Mouse (Mus musculus): ENCODE results near the gene Yif1a. TPM values are rescaled to one million over a fixed set of nuclear protein-coding genes. Genes with fewer than 3 reads are reported as not detected.

Gene Yif1a
- polyA plus RNA-seq, 1 experiment = 57.6 TPM

- Histone ChIP-seq H3K79me3 (ENCODE audit: low read depth) (no peaks in the 10 kb centered on the region), H3ac (ENCODE audit: control insufficient read depth, insufficient read length, low read depth) (no peak overlapping the region), H3K4me3 (ENCODE audit: insufficient read depth, poor library complexity, severe bottlenecking) (no peak overlapping the region), H3K79me2 (ENCODE audit: control insufficient read depth, insufficient read depth) (peaks cover 11% of the 10 kb centered on the region), H3K27me3 (ENCODE audit: control insufficient read depth, insufficient read depth, insufficient read length) (no peaks in the 10 kb centered on the region), H3K36me3 (ENCODE audit: control insufficient read depth, insufficient read depth) (peaks cover 3% of the 10 kb centered on the region)
- TF ChIP-seq FOSL1 (IDR thresholded peaks at IDR 0.05; ENCODE audit: insufficient read depth, low read length, poor library complexity, severe bottlenecking) (no peak), MYOD1 (IDR thresholded peaks at IDR 0.05; ENCODE audit: control insufficient read depth, insufficient read length, low read depth) (no peak), USF1 (IDR thresholded peaks at IDR 0.05; ENCODE audit: low read depth) (no peak), CTCF (IDR thresholded peaks at IDR 0.05; ENCODE audit: control insufficient read depth, insufficient read depth, insufficient read length) (no peak), CEBPB (IDR thresholded peaks at IDR 0.05; ENCODE audit: low read depth) (no peak), MAX (IDR thresholded peaks at IDR 0.05) (no peak), MYOG (IDR thresholded peaks at IDR 0.05; ENCODE audit: control insufficient read depth, extremely low read depth, insufficient read length) (no peak)
Measured at GRCm38 (mm10) chr19:5093481-5094242, 5.3 kb downstream of the Yif1a start.

GRCm38 (mm10) chr19:5094243-5094632 is 5.9 kb downstream of the Yif1a start:
- Histone ChIP-seq H3K4me3 (ENCODE audit: insufficient read depth, poor library complexity, severe bottlenecking) (no peak overlapping the region), H3K36me3 (ENCODE audit: control insufficient read depth, insufficient read depth) (peaks cover 3% of the 10 kb centered on the region), H3K79me3 (ENCODE audit: low read depth) (no peaks in the 10 kb centered on the region), H3ac (ENCODE audit: control insufficient read depth, insufficient read length, low read depth) (no peak overlapping the region), H3K79me2 (ENCODE audit: control insufficient read depth, insufficient read depth) (peaks cover 6% of the 10 kb centered on the region), H3K27me3 (ENCODE audit: control insufficient read depth, insufficient read depth, insufficient read length) (no peaks in the 10 kb centered on the region)
- TF ChIP-seq CTCF (IDR thresholded peaks at IDR 0.05; ENCODE audit: control insufficient read depth, insufficient read depth, insufficient read length) = peak; percentile 75
- no peak for TF ChIP-seq CEBPB (IDR thresholded peaks at IDR 0.05; ENCODE audit: low read depth)

- TF ChIP-seq MYOD1 (IDR thresholded peaks at IDR 0.05; ENCODE audit: control insufficient read depth, insufficient read length, low read depth) (no peak), USF1 (IDR thresholded peaks at IDR 0.05; ENCODE audit: low read depth) (no peak), FOSL1 (IDR thresholded peaks at IDR 0.05; ENCODE audit: insufficient read depth, low read length, poor library complexity, severe bottlenecking) (no peak), MAX (IDR thresholded peaks at IDR 0.05) (no peak), CTCF (IDR thresholded peaks at IDR 0.05; ENCODE audit: control insufficient read depth, insufficient read depth, insufficient read length) (no peak), CEBPB (IDR thresholded peaks at IDR 0.05; ENCODE audit: low read depth) (no peak), MYOG (IDR thresholded peaks at IDR 0.05; ENCODE audit: control insufficient read depth, extremely low read depth, insufficient read length) (no peak)
- Histone ChIP-seq H3ac (ENCODE audit: control insufficient read depth, insufficient read length, low read depth) (no peak overlapping the region), H3K79me3 (ENCODE audit: low read depth) (no peaks in the 10 kb centered on the region), H3K4me3 (ENCODE audit: insufficient read depth, poor library complexity, severe bottlenecking) (no peak overlapping the region), H3K36me3 (ENCODE audit: control insufficient read depth, insufficient read depth) (no peaks in the 10 kb centered on the region), H3K27me3 (ENCODE audit: control insufficient read depth, insufficient read depth, insufficient read length) (no peaks in the 10 kb centered on the region), H3K79me2 (ENCODE audit: control insufficient read depth, insufficient read depth) (no peaks in the 10 kb centered on the region)
Measured at GRCm38 (mm10) chr19:5094746-5095417, 6.5 kb downstream of the Yif1a start.

GRCm38 (mm10) chr19:5095887-5096474 is 7.6 kb downstream of the Yif1a start:
- Histone ChIP-seq H3K79me2 (ENCODE audit: control insufficient read depth, insufficient read depth) (no peaks in the 10 kb centered on the region), H3K36me3 (ENCODE audit: control insufficient read depth, insufficient read depth) (no peaks in the 10 kb centered on the region), H3K4me3 (ENCODE audit: insufficient read depth, poor library complexity, severe bottlenecking) (no peak overlapping the region), H3K27me3 (ENCODE audit: control insufficient read depth, insufficient read depth, insufficient read length) (no peaks in the 10 kb centered on the region), H3ac (ENCODE audit: control insufficient read depth, insufficient read length, low read depth) (no peak overlapping the region), H3K79me3 (ENCODE audit: low read depth) (no peaks in the 10 kb centered on the region)
- no peak for TF ChIP-seq MYOD1 (IDR thresholded peaks at IDR 0.05; ENCODE audit: control insufficient read depth, insufficient read length, low read depth)
- TF ChIP-seq FOSL1 (IDR thresholded peaks at IDR 0.05; ENCODE audit: insufficient read depth, low read length, poor library complexity, severe bottlenecking) = no peak
- TF ChIP-seq MAX (IDR thresholded peaks at IDR 0.05) = no peak
- no peak for TF ChIP-seq MYOG (IDR thresholded peaks at IDR 0.05; ENCODE audit: control insufficient read depth, extremely low read depth, insufficient read length)
- TF ChIP-seq USF1 (IDR thresholded peaks at IDR 0.05; ENCODE audit: low read depth) = no peak
- TF ChIP-seq CEBPB (IDR thresholded peaks at IDR 0.05; ENCODE audit: low read depth) = no peak
- TF ChIP-seq CTCF (IDR thresholded peaks at IDR 0.05; ENCODE audit: control insufficient read depth, insufficient read depth, insufficient read length) = no peak

- Histone ChIP-seq H3K36me3 (ENCODE audit: control insufficient read depth, insufficient read depth) (peaks cover 18% of the 10 kb centered on the region), H3K27me3 (ENCODE audit: control insufficient read depth, insufficient read depth, insufficient read length) (no peaks in the 10 kb centered on the region), H3K4me3 (ENCODE audit: insufficient read depth, poor library complexity, severe bottlenecking) (no peak overlapping the region), H3K79me3 (ENCODE audit: low read depth) (no peaks in the 10 kb centered on the region), H3K79me2 (ENCODE audit: control insufficient read depth, insufficient read depth) (no peaks in the 10 kb centered on the region), H3ac (ENCODE audit: control insufficient read depth, insufficient read length, low read depth) (peak overlapping the region; percentile 69)
- TF ChIP-seq MAX (IDR thresholded peaks at IDR 0.05) (no peak), USF1 (IDR thresholded peaks at IDR 0.05; ENCODE audit: low read depth) (no peak), MYOG (IDR thresholded peaks at IDR 0.05; ENCODE audit: control insufficient read depth, extremely low read depth, insufficient read length) (no peak), CEBPB (IDR thresholded peaks at IDR 0.05; ENCODE audit: low read depth) (no peak), MYOD1 (IDR thresholded peaks at IDR 0.05; ENCODE audit: control insufficient read depth, insufficient read length, low read depth) (no peak), CTCF (IDR thresholded peaks at IDR 0.05; ENCODE audit: control insufficient read depth, insufficient read depth, insufficient read length) (no peak), FOSL1 (IDR thresholded peaks at IDR 0.05; ENCODE audit: insufficient read depth, low read length, poor library complexity, severe bottlenecking) (no peak)
Measured at GRCm38 (mm10) chr19:5097521-5098362, 9.4 kb downstream of the Yif1a start.

All from C2C12 (cell line).